Mouse (Mus musculus): ENCODE measurements around the gene Otulin. TPM values are rescaled to one million over a fixed set of nuclear protein-coding genes. Genes with fewer than 3 reads are reported as not detected.

Gene Otulin
- polyA plus RNA-seq, 1 experiment, result 25.4 TPM

DNA sequence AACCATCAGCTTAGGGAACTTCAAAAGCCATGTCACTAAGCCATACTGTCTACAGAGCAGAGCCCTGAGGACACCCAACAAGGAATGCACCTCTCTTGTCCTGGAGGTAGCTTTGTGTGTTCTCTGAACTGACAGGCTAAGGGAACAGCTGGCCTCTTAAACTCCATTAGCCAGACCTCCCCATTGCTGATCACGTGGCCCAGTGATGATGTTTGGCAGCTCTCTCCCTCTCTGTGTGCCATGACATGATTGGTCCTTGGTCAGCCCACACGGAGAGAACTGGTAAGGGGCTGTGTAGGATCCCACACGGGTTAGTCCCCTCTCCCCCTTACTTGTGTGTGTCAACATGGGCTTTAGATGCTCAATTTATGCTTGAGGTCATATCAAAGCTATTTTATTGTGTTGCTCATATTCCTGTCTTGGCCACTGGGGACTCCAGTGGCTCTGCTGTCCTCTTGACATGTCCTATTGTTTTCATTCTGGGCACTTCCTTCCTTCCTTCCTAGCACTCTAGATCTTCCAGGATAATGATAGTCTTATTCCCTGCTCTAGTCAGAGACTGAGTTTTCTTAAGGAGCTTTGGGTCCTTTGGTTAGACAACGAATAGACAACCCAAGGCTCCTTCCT is 44.9 kb downstream of the Otulin start:
- no peak for DNase-seq (ENCODE audit: extremely low spot score in 1 of 2, low spot score in 1 of 2)

DNA sequence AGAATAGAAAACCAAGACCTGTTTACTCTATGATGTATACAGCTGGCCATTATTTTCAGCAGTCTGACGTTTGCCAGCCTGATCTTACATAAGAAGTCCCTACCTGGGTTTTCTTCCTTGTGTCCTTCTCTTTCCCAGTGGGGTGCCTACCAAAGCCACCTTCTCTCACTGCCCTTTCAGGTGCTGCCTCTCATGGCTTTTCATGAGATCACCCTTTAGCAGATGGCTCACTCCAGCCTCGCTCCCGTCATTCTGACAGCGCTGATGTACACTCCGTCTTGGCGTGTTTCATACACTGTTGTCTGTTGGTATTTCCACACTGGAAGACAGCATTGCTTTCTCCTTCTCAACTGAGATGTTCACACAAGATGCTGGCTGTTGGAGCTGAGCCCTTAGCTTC is 46.9 kb downstream of the Otulin start:
- no peak for DNase-seq (ENCODE audit: extremely low spot score in 1 of 2, low spot score in 1 of 2)

DNA sequence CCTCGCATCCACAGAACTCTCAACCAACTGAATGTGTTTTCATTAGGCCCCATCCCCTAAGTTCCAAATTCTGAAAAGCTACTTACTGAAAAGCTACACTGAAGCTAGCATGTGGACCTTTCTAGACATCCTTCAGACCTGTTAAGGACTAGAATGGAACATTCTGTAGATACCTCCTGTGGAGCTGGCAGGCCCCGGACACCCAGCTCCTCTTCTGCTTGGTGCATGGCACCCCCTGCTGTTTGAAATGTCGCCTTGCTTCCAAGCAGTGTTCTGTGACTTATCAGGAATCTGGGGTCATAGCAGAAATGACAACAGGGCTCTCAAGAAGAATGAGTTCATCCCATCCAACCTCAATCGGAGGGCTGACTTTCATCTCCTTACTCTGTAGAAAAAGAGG is 47.5 kb downstream of the Otulin start:
- peak in 1 of 2 experiments; percentile 79 for DNase-seq (ENCODE audit: extremely low spot score in 1 of 2, low spot score in 1 of 2)

DNA sequence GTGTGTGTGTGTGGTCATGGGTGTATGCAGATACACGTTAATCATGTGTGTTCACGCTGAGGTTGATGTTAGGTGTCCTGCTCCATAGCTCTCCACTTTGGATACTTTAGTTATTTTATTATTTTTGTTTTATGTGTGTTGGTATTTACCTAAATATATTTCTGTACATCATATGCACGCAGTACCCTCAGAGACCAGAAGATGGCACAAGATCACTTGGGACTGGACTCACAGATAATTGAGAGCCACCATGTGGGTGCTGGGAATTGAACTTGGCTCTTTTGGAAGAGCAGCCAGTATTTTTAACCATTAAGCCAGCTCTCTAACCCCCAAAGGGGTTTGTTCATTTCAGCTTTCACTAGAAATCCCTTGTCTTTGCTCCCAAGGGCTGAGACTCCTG is 48.1 kb downstream of the Otulin start:
- peak in 1 of 2 experiments; percentile 62 for DNase-seq (ENCODE audit: extremely low spot score in 1 of 2, low spot score in 1 of 2)

DNA sequence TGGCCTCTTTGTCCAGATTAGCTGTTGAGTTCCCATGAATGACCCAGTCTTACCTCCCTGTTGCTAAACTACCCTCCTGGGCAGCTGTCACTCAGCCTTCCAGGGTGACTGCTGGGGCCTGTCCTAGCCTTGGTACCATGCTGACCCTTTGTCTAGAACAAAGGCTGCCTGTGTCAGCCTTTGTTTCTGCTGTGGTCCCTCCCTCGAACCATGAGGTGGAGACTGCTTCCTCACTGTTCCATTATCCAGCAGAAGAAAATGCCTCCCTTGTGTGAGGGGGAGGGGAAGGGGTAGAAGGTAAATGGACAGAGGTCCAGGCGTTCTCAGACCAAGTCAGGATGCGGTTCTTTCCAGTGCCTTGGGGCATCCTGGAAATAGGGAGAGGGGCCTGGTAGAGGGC is 48.9 kb downstream of the Otulin start:
- no peak for DNase-seq (ENCODE audit: extremely low spot score in 1 of 2, low spot score in 1 of 2)

DNA sequence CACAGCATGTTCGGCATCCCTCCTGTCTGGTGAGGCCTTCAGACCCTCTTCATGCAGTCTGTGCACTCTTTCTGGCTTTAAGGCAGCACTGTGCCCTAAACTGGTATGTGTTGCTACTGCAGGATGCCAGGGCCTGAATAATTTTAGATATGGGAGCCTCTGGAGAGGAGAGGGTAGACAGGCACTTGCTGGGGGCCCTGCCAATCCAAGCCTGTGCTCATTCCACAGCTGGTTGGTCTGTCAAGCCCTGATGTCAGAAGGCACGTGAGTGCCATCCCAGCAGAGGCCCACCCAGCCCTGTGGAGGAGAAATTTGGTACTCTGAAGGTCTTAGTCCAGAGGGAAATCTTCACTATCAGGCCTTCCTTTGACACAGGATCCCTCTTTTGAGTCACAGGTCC is 49.7 kb downstream of the Otulin start:
- no peak for DNase-seq (ENCODE audit: extremely low spot score in 1 of 2, low spot score in 1 of 2)

DNA sequence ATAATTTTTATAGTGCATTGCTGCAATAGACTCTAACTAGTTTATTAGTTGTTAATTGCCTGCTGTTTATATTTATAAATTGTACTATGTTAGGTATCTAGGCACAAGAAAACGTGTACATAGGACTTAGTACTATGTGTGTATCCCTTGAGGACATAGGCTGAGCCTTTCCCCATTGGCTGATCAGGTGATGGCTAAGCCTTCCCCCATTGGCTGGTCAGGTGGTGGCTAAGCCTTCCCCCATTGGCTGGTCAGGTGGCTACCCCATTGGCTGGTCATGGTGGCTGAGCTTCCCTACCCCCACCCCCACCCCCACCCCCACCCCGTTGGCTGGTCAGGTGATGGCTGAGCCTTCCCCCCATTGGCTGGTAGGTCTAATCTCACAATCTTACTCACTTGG is 50.6 kb downstream of the Otulin start:
- DNase-seq (ENCODE audit: extremely low spot score in 1 of 2, low spot score in 1 of 2), result no peak

DNA sequence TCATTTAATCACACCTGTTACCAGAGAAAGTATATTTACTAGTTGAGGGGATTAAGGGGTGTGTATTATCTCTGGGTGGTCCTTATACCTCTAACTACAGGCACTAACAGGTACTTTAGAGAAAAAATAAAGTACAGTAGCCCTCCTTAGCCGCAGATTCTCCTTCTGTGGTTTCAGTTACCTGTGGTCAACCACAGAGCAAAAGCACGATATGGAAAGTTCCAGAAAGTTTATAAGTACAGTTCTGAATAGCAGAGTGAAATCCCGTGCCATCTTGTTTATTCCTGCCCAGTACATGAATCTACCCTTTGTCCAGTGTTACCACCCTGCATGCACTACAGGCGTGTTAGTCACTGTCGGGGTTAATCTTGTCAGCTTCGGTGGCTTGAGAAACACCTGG is 51.6 kb downstream of the Otulin start:
- no peak for DNase-seq (ENCODE audit: extremely low spot score in 1 of 2, low spot score in 1 of 2)

DNA sequence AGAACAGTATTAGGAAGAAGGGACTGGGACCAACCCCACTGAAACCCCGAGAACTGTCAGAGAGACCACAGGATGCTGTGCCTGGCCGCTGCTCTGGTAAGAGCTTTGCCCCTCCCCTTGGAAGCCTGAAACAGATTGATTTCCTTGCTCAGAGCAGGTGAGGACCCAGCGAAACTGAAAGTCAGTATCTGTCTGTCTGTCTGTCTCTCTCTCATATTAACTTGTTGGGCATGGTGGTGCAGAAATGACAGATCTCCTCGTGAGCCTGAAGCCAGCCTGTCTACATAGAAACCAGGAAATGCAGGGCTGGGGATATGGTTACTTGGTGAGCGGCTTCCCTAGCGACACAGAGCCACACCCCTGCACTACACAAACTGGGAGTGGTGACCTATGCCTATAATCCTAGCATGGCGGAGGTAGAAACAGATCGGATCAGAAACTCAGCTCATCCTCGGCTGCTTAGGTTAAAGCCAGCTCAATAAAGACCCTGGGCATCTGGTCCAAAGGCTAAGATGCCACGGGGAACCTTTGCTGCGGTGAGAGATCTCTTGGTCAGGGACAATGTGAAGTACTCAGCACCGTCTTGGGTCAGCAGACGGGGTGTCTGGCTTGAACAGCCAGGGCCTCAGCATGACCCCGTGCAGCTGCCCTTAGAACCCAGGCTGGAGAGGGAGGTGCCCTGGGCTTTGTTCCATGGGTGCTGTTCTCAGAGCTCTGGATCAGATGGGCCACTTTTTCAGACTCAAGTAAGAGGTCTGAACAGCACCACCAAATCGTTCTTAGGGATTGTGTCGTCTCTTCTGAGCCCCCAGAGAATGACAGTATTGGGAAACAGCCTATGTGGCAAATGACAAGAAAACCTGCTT is 52.3 kb downstream of the Otulin start:
- DNase-seq (ENCODE audit: extremely low spot score in 1 of 2, low spot score in 1 of 2), result no peak

DNA sequence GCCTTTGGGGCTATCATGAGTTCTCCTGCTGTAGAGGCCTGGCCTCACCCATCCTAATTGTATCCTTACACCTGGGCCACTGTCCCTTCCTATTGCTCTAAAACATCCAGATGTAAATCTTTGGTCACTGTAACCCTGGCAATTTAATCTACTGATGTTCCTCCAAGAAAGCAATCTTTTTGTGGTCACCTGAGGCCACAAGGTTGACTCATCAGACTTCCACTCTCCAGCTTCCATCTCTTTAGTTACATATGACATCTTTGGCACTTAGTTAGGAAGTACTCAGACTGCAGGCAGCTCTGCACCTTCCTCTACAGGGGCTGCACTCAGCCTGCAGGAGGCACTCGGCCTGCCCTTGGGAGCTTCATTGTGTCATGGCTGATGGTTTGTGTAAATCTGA is 53.6 kb downstream of the Otulin start:
- no peak for DNase-seq (ENCODE audit: extremely low spot score in 1 of 2, low spot score in 1 of 2)

DNA sequence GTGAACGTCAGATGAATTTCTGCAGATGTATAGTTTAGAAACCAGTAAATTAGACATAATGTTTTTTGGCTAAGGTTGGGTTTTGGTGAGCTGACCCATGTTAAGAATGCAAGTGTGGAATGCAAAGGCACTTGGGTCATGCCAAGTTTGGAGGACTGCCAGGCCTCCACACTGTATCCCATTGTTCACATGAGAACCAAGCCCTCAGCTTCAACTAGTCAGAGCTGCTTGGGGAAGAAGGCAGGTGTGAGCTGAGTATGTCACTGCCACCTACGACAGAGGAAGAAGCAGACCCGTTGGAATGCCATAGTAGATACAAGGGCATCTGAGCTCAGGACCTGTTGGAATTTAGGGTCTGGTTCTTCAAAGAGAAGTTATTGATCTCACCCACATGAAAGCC is 54.6 kb downstream of the Otulin start:
- DNase-seq (ENCODE audit: extremely low spot score in 1 of 2, low spot score in 1 of 2), result no peak

DNA sequence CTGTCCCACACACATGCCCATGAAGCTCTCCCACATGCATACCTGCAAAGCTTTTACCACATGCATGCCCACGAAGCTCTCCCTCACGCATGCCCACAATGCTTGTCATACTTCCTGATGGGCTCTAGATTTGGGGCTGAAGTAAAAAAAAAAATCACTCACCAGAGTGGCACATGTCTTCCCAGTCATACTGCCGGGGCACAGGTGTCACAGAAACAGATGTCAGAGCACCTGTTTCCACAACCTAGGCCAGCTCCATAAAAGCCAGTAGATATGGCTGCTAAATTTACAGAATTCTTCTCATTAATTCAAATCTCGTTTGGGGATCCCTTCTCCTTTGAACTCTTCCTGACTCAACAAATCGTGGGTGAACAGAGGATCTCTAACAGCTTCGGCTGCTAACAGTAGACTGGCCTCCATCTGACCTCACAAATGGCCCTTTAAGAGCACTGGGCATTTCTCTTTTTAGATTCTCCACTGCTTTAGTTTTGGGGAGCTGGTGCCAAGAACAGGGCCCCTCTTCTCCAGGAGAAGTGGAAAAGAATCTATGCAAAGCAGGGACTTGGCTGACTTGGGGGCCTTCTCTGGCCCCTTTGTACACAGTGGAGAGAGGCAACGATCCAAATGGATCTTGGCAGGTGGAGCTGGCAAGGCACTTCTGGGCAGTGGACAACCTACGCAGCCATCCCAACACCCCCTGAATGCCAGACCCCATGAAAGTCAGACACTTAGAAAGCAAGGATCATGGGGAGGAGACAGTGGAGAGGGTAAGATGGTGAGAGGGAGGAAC is 55.3 kb downstream of the Otulin start:
- no peak for DNase-seq (ENCODE audit: extremely low spot score in 1 of 2, low spot score in 1 of 2)

DNA sequence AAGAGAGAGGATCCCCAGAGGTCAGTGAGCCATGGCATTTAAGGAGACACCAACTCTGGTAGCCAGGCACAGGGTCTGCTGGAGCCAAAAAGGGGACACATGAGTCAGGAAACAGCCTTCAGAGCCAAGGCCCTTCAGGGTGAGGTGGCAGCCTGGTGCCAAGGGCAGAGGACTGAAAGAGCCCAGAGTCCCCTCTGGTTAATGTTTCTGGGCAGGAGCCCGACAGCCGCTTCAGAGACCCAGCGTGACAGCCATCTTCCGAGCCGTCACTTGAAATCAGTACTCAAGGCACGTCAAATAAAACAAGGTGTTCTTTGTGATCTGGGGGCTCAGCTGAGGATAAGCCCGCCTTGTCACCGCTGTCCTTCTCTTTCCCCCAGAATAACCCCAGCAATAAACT is 59.3 kb downstream of the Otulin start:
- no peak for DNase-seq (ENCODE audit: extremely low spot score in 1 of 2, low spot score in 1 of 2)

DNA sequence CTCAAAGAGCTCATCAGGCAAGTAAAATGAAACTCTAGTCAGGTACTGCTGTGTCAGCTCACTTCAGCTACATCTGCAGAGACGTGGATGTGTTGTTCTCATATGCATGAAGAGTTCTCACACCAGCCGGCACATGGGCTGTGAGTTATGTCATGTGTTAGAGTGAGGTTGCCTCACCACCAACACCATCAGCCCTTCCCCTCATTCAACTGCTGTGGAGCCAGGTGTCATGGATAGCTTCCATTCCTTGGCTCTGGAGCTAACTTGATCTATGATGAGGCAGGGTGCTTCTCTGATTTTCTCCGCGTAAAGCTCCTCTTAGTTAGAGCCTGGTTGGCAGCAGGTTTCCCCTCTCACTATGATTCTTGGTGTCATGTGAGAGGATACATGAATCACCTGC is 60.1 kb downstream of the Otulin start:
- no peak for DNase-seq (ENCODE audit: extremely low spot score in 1 of 2, low spot score in 1 of 2)

DNA sequence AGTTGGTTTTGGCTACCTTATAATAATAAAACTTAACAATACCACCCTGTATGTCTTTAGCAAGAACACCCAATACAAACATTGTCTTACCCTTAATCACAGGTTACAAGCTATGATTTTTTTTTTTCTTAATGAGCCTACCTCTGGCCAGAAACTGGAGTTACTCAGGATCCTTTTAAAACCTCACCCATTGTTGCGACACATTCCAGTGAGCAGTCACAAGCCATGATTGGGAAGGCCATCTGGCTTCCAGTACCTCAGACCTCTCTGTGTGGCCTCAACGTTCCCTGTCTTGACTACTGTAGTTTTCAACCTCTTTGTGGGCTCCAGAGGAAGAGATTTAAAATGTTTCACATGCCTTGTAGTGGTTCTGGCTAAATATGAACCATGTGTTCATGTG is 60.6 kb downstream of the Otulin start:
- DNase-seq (ENCODE audit: extremely low spot score in 1 of 2, low spot score in 1 of 2), result no peak

DNA sequence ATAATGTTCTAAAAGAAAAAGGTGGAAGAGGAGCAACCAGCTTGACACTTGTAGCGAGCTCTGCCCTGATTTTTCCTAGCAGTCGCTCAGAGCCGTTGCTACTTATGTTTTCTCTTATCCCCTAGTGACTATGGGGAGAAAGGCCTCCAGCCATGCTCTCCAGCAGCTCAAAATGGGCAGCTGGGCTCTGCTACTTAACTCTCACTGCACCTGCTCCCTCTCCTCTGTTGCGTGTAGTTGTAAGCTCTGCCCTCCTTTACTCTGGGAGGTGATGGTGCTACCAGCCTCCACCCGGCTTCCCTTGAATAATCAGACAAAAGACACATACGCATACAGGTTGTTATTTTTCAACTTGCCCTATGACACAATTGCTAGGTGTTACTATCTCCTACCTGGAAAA is 62.1 kb downstream of the Otulin start:
- DNase-seq (ENCODE audit: extremely low spot score in 1 of 2, low spot score in 1 of 2), result no peak

DNA sequence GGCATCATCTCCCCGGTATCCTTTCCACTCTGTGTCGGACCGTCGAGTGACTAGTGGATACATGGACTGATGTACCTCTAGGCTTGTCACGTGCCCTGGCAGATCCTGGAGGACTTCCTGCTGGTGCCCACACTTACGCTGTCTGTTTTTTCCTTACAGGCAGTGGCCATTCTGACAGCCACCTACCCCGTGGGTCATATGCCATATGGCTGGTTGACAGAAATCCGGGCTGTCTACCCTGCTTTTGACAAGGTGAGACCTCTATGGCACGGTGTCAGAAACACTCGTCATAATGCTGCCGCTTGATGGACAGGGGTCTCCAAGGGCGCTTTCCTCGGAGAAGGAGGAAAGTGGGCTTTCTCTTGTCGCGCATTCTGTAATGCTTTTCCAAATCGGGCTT is 63.1 kb downstream of the Otulin start:
- DNase-seq (ENCODE audit: extremely low spot score in 1 of 2, low spot score in 1 of 2), result no peak

DNA sequence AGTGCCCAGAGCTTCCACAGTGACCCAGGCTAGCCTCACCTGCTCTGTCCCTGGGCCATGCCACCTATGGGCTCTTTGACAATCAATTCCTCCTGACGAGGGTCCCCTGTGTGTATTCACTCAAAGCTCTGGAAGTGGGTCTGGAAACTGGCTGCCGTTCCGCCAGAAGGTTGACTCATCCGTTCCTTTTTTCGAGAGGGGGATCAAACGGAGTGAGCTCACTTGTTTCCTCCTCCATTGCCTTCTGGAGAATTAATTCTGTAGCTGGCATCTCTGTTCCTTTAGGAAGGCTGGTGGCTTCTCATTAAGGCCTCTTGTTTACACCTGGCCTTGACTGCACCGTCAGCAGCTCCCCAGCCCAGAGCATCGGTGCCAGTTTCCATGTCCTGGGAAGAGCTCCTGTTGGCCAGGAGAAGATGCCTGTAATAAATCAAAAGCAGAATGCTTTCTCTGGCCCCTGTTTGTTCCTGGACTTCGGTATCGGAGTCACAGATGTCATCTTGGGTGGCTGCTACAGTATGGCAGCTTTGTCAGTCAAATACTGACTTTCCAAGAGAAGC is 64.8 kb downstream of the Otulin start:
- peak in 1 of 2 experiments; percentile 72 for DNase-seq (ENCODE audit: extremely low spot score in 1 of 2, low spot score in 1 of 2)

DNA sequence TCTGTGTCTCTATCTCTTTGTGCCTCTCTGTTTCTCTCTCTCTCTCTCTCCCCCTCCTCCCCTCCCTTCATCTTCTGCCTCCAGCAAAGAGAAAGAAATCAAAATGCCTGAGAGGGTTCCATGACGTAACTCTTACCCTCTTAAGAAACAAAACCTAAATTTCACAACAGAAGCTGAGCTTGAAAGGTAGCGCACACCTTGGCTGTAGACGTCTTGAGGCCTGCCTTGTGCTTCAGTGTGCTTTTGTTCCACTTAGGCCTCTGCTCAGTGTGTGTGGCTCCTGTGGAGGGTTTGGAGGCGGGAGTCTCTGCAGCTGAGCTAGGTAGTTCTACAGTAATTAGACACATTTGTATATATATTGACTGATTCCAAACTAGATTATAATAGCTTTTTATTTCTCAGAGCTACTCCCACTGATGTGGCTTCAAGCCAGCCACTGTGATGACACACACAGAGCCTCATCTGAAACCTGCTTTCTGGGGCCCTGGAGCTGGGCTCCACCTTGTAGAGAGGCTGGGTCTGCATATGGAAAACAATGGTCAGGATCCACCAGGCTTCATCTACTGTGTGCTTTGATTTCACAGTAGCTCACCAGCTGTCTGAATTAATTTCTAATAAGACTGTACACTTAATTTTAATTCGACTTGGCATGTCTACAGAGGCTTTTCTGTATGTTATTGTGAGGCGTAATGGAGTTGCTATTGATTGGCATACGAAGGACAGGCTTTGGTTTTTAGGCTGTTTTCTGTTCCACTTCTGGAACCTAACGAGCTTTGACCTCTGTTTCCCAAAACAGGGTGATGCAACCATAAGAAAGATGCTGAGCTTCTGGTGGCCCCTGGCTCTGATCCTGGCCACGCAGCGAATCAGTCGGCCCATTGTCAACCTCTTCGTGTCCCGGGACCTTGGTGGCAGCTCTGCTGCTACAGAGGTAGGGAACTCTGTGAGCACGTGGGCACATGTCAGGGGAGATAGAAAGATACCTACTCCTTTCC is 66.1 kb downstream of the Otulin start:
- DNase-seq (ENCODE audit: extremely low spot score in 1 of 2, low spot score in 1 of 2), result peak in 1 of 2 experiments; percentile 74

DNA sequence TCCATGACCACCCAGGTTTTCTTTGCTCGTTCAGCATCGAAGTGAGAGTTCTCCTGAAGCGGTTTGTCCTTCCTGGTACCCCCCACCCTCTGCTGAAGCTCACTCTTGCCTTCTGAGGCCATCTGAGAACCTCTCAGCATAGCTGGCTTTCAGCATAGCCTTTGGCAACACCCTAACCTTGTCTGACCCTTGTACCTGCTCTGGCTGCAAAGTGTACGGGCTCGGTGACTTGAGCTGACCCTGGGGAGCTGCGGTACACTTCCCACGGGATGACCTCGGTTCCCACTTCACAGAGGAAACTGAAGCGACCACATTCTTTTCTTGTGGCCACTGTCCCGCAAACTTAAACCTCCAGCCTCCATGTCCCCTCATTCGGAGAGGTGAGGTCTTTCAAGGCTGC is 70.2 kb downstream of the Otulin start:
- DNase-seq (ENCODE audit: extremely low spot score in 1 of 2, low spot score in 1 of 2), result no peak

Data from frontal cortex, adult 2 months (tissue).